10 mouse cellular contexts compared by ENCODE assay signal in the genomic region with DNA sequence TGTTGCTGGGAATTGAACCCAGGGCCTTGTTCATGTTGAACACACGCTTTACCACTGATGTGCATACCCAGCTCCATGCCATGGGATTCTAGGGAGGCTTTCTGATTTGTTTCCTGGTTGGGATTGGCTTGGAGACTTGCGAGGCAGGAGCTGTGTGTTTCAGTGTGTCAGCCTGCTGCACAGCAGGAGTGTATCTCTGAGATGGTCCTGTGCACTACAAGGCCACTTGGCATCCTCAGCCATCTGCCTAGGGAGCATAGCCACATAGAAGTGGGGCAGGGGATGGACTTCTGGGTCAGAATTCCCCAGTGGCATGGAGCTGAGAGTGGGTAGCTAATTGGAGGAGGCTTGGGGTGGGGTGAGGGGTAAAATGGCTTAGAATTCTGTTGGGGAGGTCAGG.
DNase-seq lines count a peak whose midpoint lies in the region; ATAC-seq lines count a peak whose summit lies in the region.
"Had no signal": no experiment of that assay in that cellular context is flagged by ENCODE, and none has a peak within 500 bp of the region (broad histone marks: within the 10 kb centered on the region; RNA-seq: fewer than 3 reads in every experiment).

No protein-coding gene starts in this region.

- ATAC-seq in liver, embryonic 11.5 days (replicated peaks; ENCODE audit: low FRiP score): no peak
- ATAC-seq in liver, embryonic 12.5 days: no peak
- no peak for ATAC-seq in forebrain, embryonic 13.5 days
- no peak for ATAC-seq in midbrain, embryonic 14.5 days (ENCODE audit: low FRiP score, low TSS enrichment)

- peaks cover 13% of the 10 kb centered on the region for H3K4me1 ChIP-seq in liver, embryonic 11.5 days (replicated peaks; ENCODE audit: control insufficient read depth, insufficient read depth, low read length)
- peaks cover 12% of the 10 kb centered on the region; the same call in 1 of the 2 replicates for H3K4me1 ChIP-seq in liver, embryonic 12.5 days
- peaks cover 39% of the 10 kb centered on the region for H3K4me1 ChIP-seq in forebrain, embryonic 13.5 days
- peaks cover 20% of the 10 kb centered on the region for H3K4me1 ChIP-seq in midbrain, embryonic 14.5 days (ENCODE audit: control insufficient read depth, insufficient read depth, low read length)

- H3K4me3 ChIP-seq in liver, embryonic 11.5 days (ENCODE audit: low read depth, low read length): no peak overlapping the region
- no peak overlapping the region for H3K4me3 ChIP-seq in liver, embryonic 12.5 days
- H3K4me3 ChIP-seq in forebrain, embryonic 13.5 days: no peak overlapping the region
- no peak overlapping the region for H3K4me3 ChIP-seq in midbrain, embryonic 14.5 days (replicated peaks; ENCODE audit: low read depth, low read length)

- H3K27me3 ChIP-seq in liver, embryonic 11.5 days (replicated peaks; ENCODE audit: control insufficient read depth, insufficient read depth, low read length): 0 out of 2 replicates have a peak, but pooled peaks cover 4% of the 10 kb centered on the region
- H3K27me3 ChIP-seq in liver, embryonic 12.5 days (replicated peaks): peaks cover 33% of the 10 kb centered on the region
- no peaks in the 10 kb centered on the region for H3K27me3 ChIP-seq in forebrain, embryonic 13.5 days
- H3K27me3 ChIP-seq in midbrain, embryonic 14.5 days (ENCODE audit: control insufficient read depth, insufficient read depth, low read length): no peaks in the 10 kb centered on the region

- H3K27ac ChIP-seq in liver, embryonic 11.5 days (ENCODE audit: low read depth, low read length): 0 out of 2 replicates have a peak overlapping the region, but pooled peaks have one; percentile 19
- H3K27ac ChIP-seq in liver, embryonic 12.5 days: no peak overlapping the region
- peak overlapping the region; percentile 77; the same call in 1 of the 2 replicates for H3K27ac ChIP-seq in forebrain, embryonic 13.5 days
- peak overlapping the region; percentile 41; the same call in 1 of the 2 replicates for H3K27ac ChIP-seq in midbrain, embryonic 14.5 days (replicated peaks; ENCODE audit: low read depth, low read length)

- no peak overlapping the region for H3K9ac ChIP-seq in liver, embryonic 11.5 days (ENCODE audit: low read depth, low read length)
- no peak overlapping the region for H3K9ac ChIP-seq in liver, embryonic 12.5 days
- 0 out of 2 replicates have a peak overlapping the region, but pooled peaks have one; percentile 6 for H3K9ac ChIP-seq in forebrain, embryonic 13.5 days
- no peak overlapping the region for H3K9ac ChIP-seq in midbrain, embryonic 14.5 days (replicated peaks; ENCODE audit: low read length)

- peak; percentile 33 to 34 for DNase-seq in cerebellum, adult 18-20 months
- DNase-seq in cerebellum, adult 8-10 months: no peak
- DNase-seq in liver, embryonic 11.5 days (ENCODE audit: low spot score): no peak
- DNase-seq in midbrain, embryonic 14.5 days: no peak
- no peak for DNase-seq in thymus, postnatal 36 days
- no peak for DNase-seq in ovary, postnatal 14 days (ENCODE audit: low spot score)
- DNase-seq: gastrocnemius, postnatal 10 days; right cerebral cortex, postnatal 14 days had no signal

- H3K4me2 ChIP-seq in liver, embryonic 11.5 days: no peak overlapping the region
- H3K4me2 ChIP-seq in liver, embryonic 12.5 days: no peak overlapping the region
- H3K4me2 ChIP-seq in forebrain, embryonic 13.5 days: no peak overlapping the region
- no peak overlapping the region for H3K4me2 ChIP-seq in midbrain, embryonic 14.5 days (ENCODE audit: low read length)

- H3K9me3 ChIP-seq in liver, embryonic 11.5 days (ENCODE audit: control insufficient read depth, low read length): no peaks in the 10 kb centered on the region
- H3K9me3 ChIP-seq in liver, embryonic 12.5 days (replicated peaks): no peaks in the 10 kb centered on the region
- H3K9me3 ChIP-seq in forebrain, embryonic 13.5 days (replicated peaks): no peaks in the 10 kb centered on the region
- no peaks in the 10 kb centered on the region for H3K9me3 ChIP-seq in midbrain, embryonic 14.5 days (ENCODE audit: control insufficient read depth, low read length)

- WGBS in liver, embryonic 11.5 days: 78% methylated on average over 2 of the region's 2 CpGs
- WGBS in liver, embryonic 12.5 days (ENCODE audit: insufficient replicate concordance): 54% methylated on average over 2 of the region's 2 CpGs
- whole genome bisulfite sequencing in forebrain, embryonic 13.5 days: 84% methylated on average over 2 of the region's 2 CpGs
- 84% methylated on average over 2 of the region's 2 CpGs for WGBS in midbrain, embryonic 14.5 days

- H3K36me3 ChIP-seq in liver, embryonic 11.5 days (ENCODE audit: control insufficient read depth, insufficient read depth, low read length): no peaks in the 10 kb centered on the region
- no peaks in the 10 kb centered on the region for H3K36me3 ChIP-seq in liver, embryonic 12.5 days
- no peaks in the 10 kb centered on the region for H3K36me3 ChIP-seq in forebrain, embryonic 13.5 days (ENCODE audit: poor library complexity, severe bottlenecking)
- no peaks in the 10 kb centered on the region for H3K36me3 ChIP-seq in midbrain, embryonic 14.5 days (ENCODE audit: control insufficient read depth, insufficient read depth, low read length)

Comparison
In these comparisons a context has a peak if more than half of its experiments do, and no peak if none do; other contexts are left out.
1. DNase-seq: peak in cerebellum, adult 18-20 months (2 of 2); none in cerebellum, adult 8-10 months (single experiment), liver, embryonic 11.5 days (single experiment), midbrain, embryonic 14.5 days (single experiment), thymus, postnatal 36 days (0 of 2) and ovary, postnatal 14 days (single experiment).